Mouse (Mus musculus): ENCODE data around the gene Det1. TPM values are rescaled to one million over a fixed set of nuclear protein-coding genes. Genes with fewer than 3 reads are reported as not detected.

The Det1 gene
- polyA plus RNA-seq, 2 experiments: 6.3 to 6.9 TPM

GRCm38 (mm10) chr7:78813791-78814190 is 33.3 kb downstream of the Det1 start:
- DNase-seq (ENCODE audit: low read depth in 3 of 3, low spot score in 3 of 3): no peak
- Histone ChIP-seq H3K4me3 (ENCODE audit: insufficient read depth in 1 of 2, low read depth in 2 of 2, low read length in 2 of 2) (no peak overlapping the region), H3K36me3 (replicated peaks; ENCODE audit: control insufficient read depth, insufficient read depth, low read depth) (no peaks in the 10 kb centered on the region), H3K4me1 (replicated peaks; ENCODE audit: control insufficient read depth in 2 of 2, insufficient read depth in 2 of 2, low read length in 1 of 2) (peaks cover 0 to 4% of the 10 kb centered on the region in 2 experiments; a peak in 1 of 4 replicates), H3K27ac (no peak overlapping the region), H3K27me3 (ENCODE audit: control insufficient read depth, insufficient read depth, low read length) (no peaks in the 10 kb centered on the region), H3K9ac (replicated peaks) (no peak overlapping the region), H3K4me2 (ENCODE audit: low read depth) (no peak overlapping the region), H3K9me3 (ENCODE audit: control insufficient read depth, low read length) (no peaks in the 10 kb centered on the region)
- WGBS (ENCODE audit: insufficient replicate concordance): 80% methylated on average over 6 of the region's 6 CpGs
- no peak for ATAC-seq (ENCODE audit: insufficient read depth)
- TF ChIP-seq EP300 (IDR thresholded peaks at IDR 0.05; ENCODE audit: low read depth) (no peak), CTCF (IDR thresholded peaks at IDR 0.05; ENCODE audit: low read depth) (no peak)

- Histone ChIP-seq H3K27me3 (ENCODE audit: control insufficient read depth, insufficient read depth, low read length) (no peaks in the 10 kb centered on the region), H3K4me2 (ENCODE audit: low read depth) (no peak overlapping the region), H3K4me3 (ENCODE audit: insufficient read depth in 1 of 2, low read depth in 2 of 2, low read length in 2 of 2) (no peak overlapping the region), H3K9me3 (ENCODE audit: control insufficient read depth, low read length) (no peaks in the 10 kb centered on the region), H3K4me1 (replicated peaks; ENCODE audit: control insufficient read depth in 2 of 2, insufficient read depth in 2 of 2, low read length in 1 of 2) (peaks cover 0 to 11% of the 10 kb centered on the region in 2 experiments; a peak in 2 of 4 replicates), H3K9ac (replicated peaks) (no peak overlapping the region), H3K36me3 (replicated peaks; ENCODE audit: control insufficient read depth, insufficient read depth, low read depth) (no peaks in the 10 kb centered on the region), H3K27ac (no peak overlapping the region)
- ATAC-seq (ENCODE audit: insufficient read depth): no peak
- 68% methylated on average over 4 of the region's 4 CpGs for WGBS (ENCODE audit: insufficient replicate concordance)
- DNase-seq (ENCODE audit: low read depth in 3 of 3, low spot score in 3 of 3): no peak
- TF ChIP-seq CTCF (IDR thresholded peaks at IDR 0.05; ENCODE audit: low read depth): no peak
- no peak for TF ChIP-seq EP300 (IDR thresholded peaks at IDR 0.05; ENCODE audit: low read depth)
These were observed 39.9 kb downstream of the Det1 start for GRCm38 (mm10) chr7:78807192-78807591.

GRCm38 (mm10) chr7:78803841-78804240 is 43.2 kb downstream of the Det1 start:
- no peak overlapping the region for H3K27ac ChIP-seq
- DNase-seq (ENCODE audit: low read depth in 3 of 3, low spot score in 3 of 3): peak in 1 of 3 experiments; percentile 27
- ATAC-seq (ENCODE audit: insufficient read depth): no peak

GRCm38 (mm10) chr7:78799730-78800496 is 47.1 kb downstream of the Det1 start:
- Histone ChIP-seq H3K36me3 (replicated peaks; ENCODE audit: control insufficient read depth, insufficient read depth, low read depth) (no peaks in the 10 kb centered on the region), H3K27ac (peak overlapping the region; percentile 91), H3K4me1 (replicated peaks; ENCODE audit: control insufficient read depth in 2 of 2, insufficient read depth in 2 of 2, low read length in 1 of 2) (peaks cover 41 to 58% of the 10 kb centered on the region in 2 experiments), H3K9ac (replicated peaks) (peak overlapping the region; percentile 51), H3K4me3 (ENCODE audit: insufficient read depth in 1 of 2, low read depth in 2 of 2, low read length in 2 of 2) (peak overlapping the region; percentile 11 to 16; a peak in 2 of 4 replicates), H3K9me3 (ENCODE audit: control insufficient read depth, low read length) (no peaks in the 10 kb centered on the region), H3K27me3 (ENCODE audit: control insufficient read depth, insufficient read depth, low read length) (no peaks in the 10 kb centered on the region), H3K4me2 (ENCODE audit: low read depth) (peak overlapping the region; percentile 68)
- peak; percentile 96 for ATAC-seq (ENCODE audit: insufficient read depth)
- DNase-seq (ENCODE audit: low read depth in 3 of 3, low spot score in 3 of 3): peak; percentile 77 to 85 (median 77)
- TF ChIP-seq EP300 (IDR thresholded peaks at IDR 0.05; ENCODE audit: low read depth) (peak; percentile 92), CTCF (IDR thresholded peaks at IDR 0.05; ENCODE audit: low read depth) (no peak)
- 10% methylated on average over 9 of the region's 9 CpGs for WGBS (ENCODE audit: insufficient replicate concordance)

More at GRCm38 (mm10) chr7:78803841-78804240, 43.2 kb downstream of the Det1 start:
- no peak overlapping the region for H3K4me2 ChIP-seq (ENCODE audit: low read depth)
- H3K4me3 ChIP-seq (ENCODE audit: insufficient read depth in 1 of 2, low read depth in 2 of 2, low read length in 2 of 2): no peak overlapping the region
- H3K36me3 ChIP-seq (replicated peaks; ENCODE audit: control insufficient read depth, insufficient read depth, low read depth): no peaks in the 10 kb centered on the region
- WGBS (ENCODE audit: insufficient replicate concordance): 67% methylated on average over 3 of the region's 3 CpGs
- TF ChIP-seq CTCF (IDR thresholded peaks at IDR 0.05; ENCODE audit: low read depth) (peak; percentile 50), EP300 (IDR thresholded peaks at IDR 0.05; ENCODE audit: low read depth) (no peak)
- no peak overlapping the region for H3K9ac ChIP-seq (replicated peaks)
- H3K27me3 ChIP-seq (ENCODE audit: control insufficient read depth, insufficient read depth, low read length): no peaks in the 10 kb centered on the region
- no peaks in the 10 kb centered on the region for H3K9me3 ChIP-seq (ENCODE audit: control insufficient read depth, low read length)
- peaks cover 17 to 34% of the 10 kb centered on the region in 2 experiments for H3K4me1 ChIP-seq (replicated peaks; ENCODE audit: control insufficient read depth in 2 of 2, insufficient read depth in 2 of 2, low read length in 1 of 2)

GRCm38 (mm10) chr7:78797843-78798455 is 49.1 kb downstream of the Det1 start:
- no peaks in the 10 kb centered on the region for H3K27me3 ChIP-seq (ENCODE audit: control insufficient read depth, insufficient read depth, low read length)
- H3K4me2 ChIP-seq (ENCODE audit: low read depth): no peak overlapping the region
- WGBS (ENCODE audit: insufficient replicate concordance): 69% methylated on average over 8 of the region's 9 CpGs
- DNase-seq (ENCODE audit: low read depth in 3 of 3, low spot score in 3 of 3) (no peak), ATAC-seq (ENCODE audit: insufficient read depth) (no peak)
- no peak for TF ChIP-seq EP300 (IDR thresholded peaks at IDR 0.05; ENCODE audit: low read depth)
- no peak for TF ChIP-seq CTCF (IDR thresholded peaks at IDR 0.05; ENCODE audit: low read depth)
- peak overlapping the region; percentile 91 for H3K27ac ChIP-seq
- H3K36me3 ChIP-seq (replicated peaks; ENCODE audit: control insufficient read depth, insufficient read depth, low read depth): no peaks in the 10 kb centered on the region; the same call in 1 of the 2 replicates
- H3K9ac ChIP-seq (replicated peaks): peak overlapping the region; percentile 46
- H3K4me1 ChIP-seq (replicated peaks; ENCODE audit: control insufficient read depth in 2 of 2, insufficient read depth in 2 of 2, low read length in 1 of 2): peaks cover 51 to 57% of the 10 kb centered on the region in 2 experiments
- H3K9me3 ChIP-seq (ENCODE audit: control insufficient read depth, low read length): no peaks in the 10 kb centered on the region
- no peak overlapping the region for H3K4me3 ChIP-seq (ENCODE audit: insufficient read depth in 1 of 2, low read depth in 2 of 2, low read length in 2 of 2)
